Mouse (Mus musculus): ENCODE results near the gene Gm20738. TPM values are rescaled to one million over a fixed set of nuclear protein-coding genes. Genes with fewer than 3 reads are reported as not detected.
"Not testable (repeated sequence)": the region's sequence is repeated elsewhere in the genome, so short reads cannot be mapped to it uniquely, and the experiment has no call there.

Gm20738 gene
- total RNA-seq (2012; rRNA removed) (not detected in 2 replicates), total RNA-seq (2014; rRNA removed) (not detected in 2 replicates), polyA plus RNA-seq (2012; ENCODE audit: insufficient read length, low read depth) (not detected in 2 replicates)

- H3K27me3 ChIP-seq (replicated peaks); H3K4me3 ChIP-seq (replicated peaks in 1 of 3; ENCODE audit: low read depth in 2 of 3, low read length in 2 of 3, poor library complexity in 1 of 3); in situ Hi-C loops (cut with MboI; ENCODE audit: low pct_ligation_motif_present, low pct_unique_long_range_greater_than_20kb, low sequenced_read_pairs); dilution Hi-C loops (cut with MboI; ENCODE audit: extremely low pct_ligation_motif_present, extremely low pct_unique_long_range_greater_than_20kb, low sequenced_read_pairs); H3K9me3 ChIP-seq (replicated peaks; ENCODE audit: low read length); H3K36me3 ChIP-seq (replicated peaks in 1 of 2; ENCODE audit: control insufficient read depth in 1 of 2, insufficient read depth in 1 of 2, low read length in 1 of 2); H3K4me2 ChIP-seq (ENCODE audit: insufficient read depth, low read depth, poor library complexity, severe bottlenecking); H3K9ac ChIP-seq (ENCODE audit: insufficient read depth, low read depth); H3K4me1 ChIP-seq (ENCODE audit: control insufficient read depth in 1 of 2, insufficient read depth in 2 of 2); H3K79me2 ChIP-seq (replicated peaks; ENCODE audit: control insufficient read depth, extremely low read depth, insufficient read depth, poor library complexity, severe bottlenecking); H3K27ac ChIP-seq (ENCODE audit: insufficient read depth, low read depth); DNase-seq (ENCODE audit: extremely low read depth): not testable (repeated sequence)
Observed at GRCm38 (mm10) chrY:37957511-37957910, at the start of gene Gm20738. Gm20738 (plus strand) TSS chrY:37957811.

All from CH12.LX (cell line).